Mouse (Mus musculus): ENCODE data around the gene March6.

March6 gene

GRCm38 (mm10) chr15:31414179-31414898 lies 116.5 kb downstream of the March6 start:
- no peak for DNase-seq (ENCODE audit: low spot score)

- DNase-seq (ENCODE audit: low spot score): no peak
These were observed 117.2 kb downstream of the March6 start for GRCm38 (mm10) chr15:31413662-31414061.

GRCm38 (mm10) chr15:31412933-31413332 lies 117.9 kb downstream of the March6 start:
- no peak for DNase-seq (ENCODE audit: low spot score)

GRCm38 (mm10) chr15:31412436-31412835 lies 118.4 kb downstream of the March6 start:
- DNase-seq (ENCODE audit: low spot score): no peak

GRCm38 (mm10) chr15:31407490-31407889 lies 123.4 kb downstream of the March6 start:
- DNase-seq (ENCODE audit: low spot score): no peak

- no peak for DNase-seq (ENCODE audit: low spot score)
These were observed 124.0 kb downstream of the March6 start for GRCm38 (mm10) chr15:31406881-31407280.
